Mouse (Mus musculus) cerebellum, postnatal 25 days (tissue): ENCODE results near the gene Slc12a3.

Source experiments
- DNase-seq, 2 experiments: peaks; one replicate each; pipeline ENCODE4 v3.0.0; 2021; ENCODE audit warnings: mixed read lengths in 2 of 2

Gene Slc12a3

GRCm38 (mm10) chr8:94409523-94409922, 80.5 kb downstream of the Slc12a3 start:
- DNase-seq, result no peak

- DNase-seq, result no peak
Measured at GRCm38 (mm10) chr8:94412518-94412917, 83.5 kb downstream of the Slc12a3 start.

DNA sequence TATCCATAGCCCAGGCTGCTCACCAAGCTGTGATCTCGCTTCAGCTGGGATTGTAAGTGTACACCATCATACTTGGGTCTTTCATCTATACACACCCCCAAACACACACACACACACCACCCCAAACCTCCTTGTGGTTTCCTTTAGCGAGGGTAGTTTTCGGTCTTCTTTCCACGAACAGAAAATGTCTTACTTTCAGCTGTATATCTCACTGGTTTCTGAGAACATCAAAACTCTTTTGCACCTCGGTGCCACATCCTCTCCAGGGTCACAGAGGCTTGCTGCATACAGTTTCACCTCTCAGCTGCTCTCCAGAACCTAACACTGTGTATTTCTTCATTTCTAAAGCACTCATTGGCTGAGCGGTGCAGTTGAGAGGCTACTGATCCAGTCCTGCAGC, 84.5 kb downstream of the Slc12a3 start:
- DNase-seq, result no peak

DNA sequence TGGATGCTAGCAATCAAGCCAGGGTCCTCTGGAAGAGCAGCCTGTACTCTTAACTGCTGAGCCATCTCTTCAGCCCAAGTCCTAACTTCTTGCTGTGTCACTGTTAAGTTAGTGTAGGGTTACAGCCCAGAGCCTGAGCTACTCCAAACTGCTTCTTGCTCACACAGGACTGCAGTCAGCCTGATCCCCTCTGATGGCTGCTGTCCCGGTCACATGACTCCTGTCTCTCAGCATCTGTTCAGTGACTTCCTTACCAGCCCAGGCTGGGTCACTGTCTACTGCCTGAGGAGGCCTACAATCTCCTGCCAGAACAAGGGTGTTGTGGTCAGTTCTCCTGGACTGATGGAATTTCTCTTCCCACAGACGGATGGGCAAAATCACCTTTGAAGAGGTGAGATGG, 86.2 kb downstream of the Slc12a3 start:
- no peak for DNase-seq
